Mouse (Mus musculus): Measurements from ENCODE around the gene Frmd4b. TPM values are rescaled to one million over a fixed set of nuclear protein-coding genes. Genes with fewer than 3 reads are reported as not detected.

The Frmd4b gene
- polyA plus RNA-seq, 1 experiment from 2014 or later, result 46.3 TPM

DNA sequence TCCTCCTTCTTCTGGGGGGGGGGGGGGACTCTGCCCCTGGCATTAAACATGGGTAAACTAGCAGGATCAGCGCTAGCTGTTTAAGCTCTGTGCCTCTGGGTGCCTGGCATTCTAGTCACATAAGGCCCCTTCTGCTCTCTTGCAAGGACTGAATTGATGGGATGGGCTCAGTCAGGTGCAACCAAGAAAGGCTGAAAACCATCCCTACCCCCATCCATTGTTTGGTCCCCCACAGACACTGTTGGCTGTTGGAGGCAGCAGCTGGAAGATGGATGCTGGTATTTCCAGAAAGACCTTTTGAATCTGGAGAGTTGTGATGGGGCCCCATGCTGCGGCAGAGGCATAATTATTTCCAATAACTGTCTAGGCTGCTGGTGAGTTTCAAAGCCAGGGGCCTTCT is 7.3 kb downstream of the Frmd4b start:
- H3K9me3 ChIP-seq, result no peaks in the 10 kb centered on the region; the same call in 1 of the 2 replicates
- H3K36me3 ChIP-seq, result peaks cover 7% of the 10 kb centered on the region; the same call in 1 of the 2 replicates
- H3K4me2 ChIP-seq (replicated peaks), result no peak overlapping the region
- H3K4me1 ChIP-seq, result peaks cover 45% of the 10 kb centered on the region
- H3K9ac ChIP-seq, result no peak overlapping the region
- ATAC-seq (ENCODE audit: low FRiP score, low read depth), result peak; percentile 84
- 29% methylated on average over 2 of the region's 2 CpGs for WGBS
- H3K4me3 ChIP-seq, result no peak overlapping the region
- no peak overlapping the region for H3K27ac ChIP-seq
- no peaks in the 10 kb centered on the region for H3K27me3 ChIP-seq (replicated peaks)

DNA sequence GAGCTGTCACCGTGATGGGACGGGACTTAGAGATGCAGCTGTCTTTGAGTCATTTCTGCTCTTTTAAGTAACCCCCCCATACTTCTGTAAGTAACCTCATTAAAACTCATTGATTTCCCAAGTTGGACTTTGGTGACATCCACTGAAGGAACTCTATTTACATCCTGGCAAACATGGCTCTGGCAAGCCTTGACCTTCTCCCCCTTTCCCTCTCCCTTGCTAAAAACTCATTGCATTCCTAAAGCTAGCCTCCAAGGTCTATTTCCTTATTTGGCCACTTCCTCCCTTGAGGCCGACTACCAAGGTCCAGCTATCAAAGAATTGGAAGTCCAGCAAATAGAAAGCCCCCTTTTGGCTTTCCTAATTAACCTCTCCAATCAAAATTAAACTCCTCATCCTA is 9.7 kb downstream of the Frmd4b start:
- H3K36me3 ChIP-seq, result peaks cover 7% of the 10 kb centered on the region; the same call in 1 of the 2 replicates
- no peak overlapping the region for H3K4me2 ChIP-seq (replicated peaks)
- no peak overlapping the region for H3K4me3 ChIP-seq
- peaks cover 52% of the 10 kb centered on the region for H3K4me1 ChIP-seq
- ATAC-seq (ENCODE audit: low FRiP score, low read depth), result no peak
- H3K27ac ChIP-seq, result no peak overlapping the region
- H3K9me3 ChIP-seq, result no peaks in the 10 kb centered on the region; the same call in 1 of the 2 replicates
- WGBS, result 53% methylated on average over 3 of the region's 3 CpGs
- no peak overlapping the region for H3K9ac ChIP-seq
- no peaks in the 10 kb centered on the region for H3K27me3 ChIP-seq (replicated peaks)

- Histone ChIP-seq H3K4me1 (peaks cover 13% of the 10 kb centered on the region; the same call in 1 of the 2 replicates), H3K27me3 (replicated peaks) (no peaks in the 10 kb centered on the region), H3K4me3 (no peak overlapping the region), H3K9me3 (no peaks in the 10 kb centered on the region), H3K36me3 (no peaks in the 10 kb centered on the region), H3K9ac (no peak overlapping the region), H3K27ac (no peak overlapping the region), H3K4me2 (replicated peaks) (no peak overlapping the region)
- no peak for ATAC-seq (ENCODE audit: low FRiP score, low read depth)
- WGBS, result 23% methylated on average over 3 of the region's 3 CpGs
Measured at GRCm38 (mm10) chr6:97595218-97595617, 22.1 kb downstream of the Frmd4b start.

DNA sequence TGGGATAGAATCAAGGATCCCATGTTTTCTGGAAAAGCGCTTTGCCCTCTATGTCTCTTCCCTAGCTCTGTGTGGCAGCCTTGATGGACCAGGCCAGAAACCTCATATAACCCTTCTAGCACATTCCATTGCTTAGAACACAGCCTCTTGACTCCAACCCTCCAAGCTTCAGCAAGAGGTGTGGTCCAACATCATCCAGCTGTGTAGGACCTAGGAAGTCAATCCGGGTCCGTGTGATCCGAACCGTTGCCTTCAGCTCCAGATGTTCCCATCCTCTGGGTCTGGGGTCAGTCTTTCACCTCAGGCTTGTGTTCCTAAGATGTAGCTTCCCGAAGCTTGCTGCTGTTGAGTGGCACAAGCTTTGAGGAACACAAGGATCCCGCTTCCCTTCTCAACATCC is 22.8 kb downstream of the Frmd4b start:
- no peak overlapping the region for H3K4me2 ChIP-seq (replicated peaks)
- peaks cover 15% of the 10 kb centered on the region; the same call in 1 of the 2 replicates for H3K4me1 ChIP-seq
- ATAC-seq (ENCODE audit: low FRiP score, low read depth), result no peak
- no peaks in the 10 kb centered on the region for H3K9me3 ChIP-seq
- no peak overlapping the region for H3K4me3 ChIP-seq
- H3K27me3 ChIP-seq (replicated peaks), result no peaks in the 10 kb centered on the region
- no peaks in the 10 kb centered on the region for H3K36me3 ChIP-seq
- no peak overlapping the region for H3K27ac ChIP-seq
- no peak overlapping the region for H3K9ac ChIP-seq
- 92% methylated on average over 7 of the region's 7 CpGs for WGBS

DNA sequence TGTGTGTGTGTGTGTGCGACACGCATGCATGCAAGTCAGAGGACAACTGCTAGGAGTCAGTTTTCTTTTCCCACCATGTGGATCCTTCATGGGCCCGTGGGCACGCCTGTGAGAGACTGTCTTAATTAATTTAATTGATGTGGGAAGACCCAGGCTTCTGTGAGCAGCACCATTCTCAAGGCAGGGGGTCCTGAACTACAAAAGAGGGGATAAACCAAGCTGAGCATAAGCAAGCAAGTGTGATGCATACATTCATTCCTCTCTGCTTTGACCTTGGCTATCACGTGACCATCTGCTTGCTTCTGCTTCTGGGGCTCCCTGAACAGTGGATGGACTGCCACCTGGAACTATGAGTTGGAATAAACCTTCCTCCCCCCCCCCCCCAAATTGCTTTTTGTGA is 27.1 kb downstream of the Frmd4b start:
- no peaks in the 10 kb centered on the region for H3K9me3 ChIP-seq
- no peak overlapping the region for H3K4me3 ChIP-seq
- H3K9ac ChIP-seq, result no peak overlapping the region
- no peak overlapping the region for H3K27ac ChIP-seq
- peaks cover 26% of the 10 kb centered on the region for H3K4me1 ChIP-seq
- H3K4me2 ChIP-seq (replicated peaks), result no peak overlapping the region
- peak; percentile 43; the same call in 1 of the 2 replicates for ATAC-seq (ENCODE audit: low FRiP score, low read depth)
- WGBS, result 41% methylated on average over 5 of the region's 5 CpGs
- no peaks in the 10 kb centered on the region for H3K36me3 ChIP-seq
- no peaks in the 10 kb centered on the region for H3K27me3 ChIP-seq (replicated peaks)

DNA sequence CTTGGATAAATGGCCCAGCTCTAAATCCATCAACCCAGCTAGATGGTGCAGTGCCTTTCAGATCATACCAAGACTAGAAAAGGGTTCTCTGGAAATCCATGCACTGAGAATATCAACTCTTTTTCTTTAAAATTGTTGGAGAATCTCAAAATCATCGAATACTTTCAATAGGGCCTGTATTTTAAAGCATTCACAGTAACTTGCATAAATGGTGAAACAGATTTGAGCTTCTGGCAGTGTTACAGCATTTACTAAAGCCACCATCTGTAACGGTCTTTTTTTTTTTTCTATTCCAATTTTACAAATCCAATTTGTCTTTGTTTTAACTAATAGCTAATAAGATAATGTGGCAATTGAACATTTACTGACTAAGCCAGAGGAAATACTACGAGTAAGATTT is 27.8 kb downstream of the Frmd4b start:
- Histone ChIP-seq H3K9ac (no peak overlapping the region), H3K4me1 (peaks cover 29% of the 10 kb centered on the region), H3K27me3 (replicated peaks) (no peaks in the 10 kb centered on the region), H3K27ac (no peak overlapping the region), H3K9me3 (no peaks in the 10 kb centered on the region), H3K4me2 (replicated peaks) (no peak overlapping the region), H3K36me3 (no peaks in the 10 kb centered on the region), H3K4me3 (no peak overlapping the region)
- no peak for ATAC-seq (ENCODE audit: low FRiP score, low read depth)
- WGBS, result 86% methylated on average over 3 of the region's 3 CpGs

DNA sequence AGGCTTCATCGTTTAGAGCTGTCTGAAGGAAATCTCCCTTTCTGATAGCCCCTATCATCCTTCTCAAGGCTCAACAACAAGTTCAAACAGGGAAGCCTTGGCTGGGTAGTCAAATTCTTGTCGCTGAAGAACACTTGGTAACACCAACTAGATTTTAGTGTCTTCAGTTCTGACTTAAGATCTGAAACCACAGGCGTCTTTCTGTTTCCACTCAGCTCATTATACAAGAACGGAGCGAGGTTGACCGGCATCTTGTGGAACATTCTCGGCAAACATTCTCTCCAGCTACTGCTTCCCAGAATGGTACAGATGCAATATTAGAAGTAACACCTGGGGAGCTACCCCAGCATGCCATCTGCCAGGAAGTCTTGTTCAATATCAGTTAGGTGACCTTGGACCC is 28.3 kb downstream of the Frmd4b start:
- no peaks in the 10 kb centered on the region for H3K9me3 ChIP-seq
- 87% methylated on average over 7 of the region's 7 CpGs for WGBS
- no peaks in the 10 kb centered on the region for H3K36me3 ChIP-seq
- no peak overlapping the region for H3K4me3 ChIP-seq
- H3K27me3 ChIP-seq (replicated peaks), result no peaks in the 10 kb centered on the region
- ATAC-seq (ENCODE audit: low FRiP score, low read depth), result no peak
- H3K27ac ChIP-seq, result no peak overlapping the region
- peaks cover 29% of the 10 kb centered on the region for H3K4me1 ChIP-seq
- no peak overlapping the region for H3K4me2 ChIP-seq (replicated peaks)
- H3K9ac ChIP-seq, result no peak overlapping the region

GRCm38 (mm10) chr6:97586606-97587005 is 30.7 kb downstream of the Frmd4b start:
- Histone ChIP-seq H3K4me1 (peaks cover 48% of the 10 kb centered on the region), H3K36me3 (no peaks in the 10 kb centered on the region), H3K27me3 (replicated peaks) (no peaks in the 10 kb centered on the region), H3K4me3 (no peak overlapping the region), H3K9ac (no peak overlapping the region), H3K4me2 (replicated peaks) (no peak overlapping the region), H3K9me3 (no peaks in the 10 kb centered on the region), H3K27ac (no peak overlapping the region; the same call in 1 of the 2 replicates)
- no peak for ATAC-seq (ENCODE audit: low FRiP score, low read depth)

GRCm38 (mm10) chr6:97586024-97586423 is 31.3 kb downstream of the Frmd4b start:
- Histone ChIP-seq H3K27ac (no peak overlapping the region), H3K27me3 (replicated peaks) (no peaks in the 10 kb centered on the region), H3K9ac (no peak overlapping the region), H3K4me2 (replicated peaks) (no peak overlapping the region), H3K9me3 (no peaks in the 10 kb centered on the region), H3K4me1 (peaks cover 48% of the 10 kb centered on the region), H3K36me3 (no peaks in the 10 kb centered on the region), H3K4me3 (no peak overlapping the region)
- WGBS, result 55% methylated on average over 8 of the region's 8 CpGs
- 0 out of 2 replicates have a peak, but pooled peaks have one; percentile 46 for ATAC-seq (ENCODE audit: low FRiP score, low read depth)

DNA sequence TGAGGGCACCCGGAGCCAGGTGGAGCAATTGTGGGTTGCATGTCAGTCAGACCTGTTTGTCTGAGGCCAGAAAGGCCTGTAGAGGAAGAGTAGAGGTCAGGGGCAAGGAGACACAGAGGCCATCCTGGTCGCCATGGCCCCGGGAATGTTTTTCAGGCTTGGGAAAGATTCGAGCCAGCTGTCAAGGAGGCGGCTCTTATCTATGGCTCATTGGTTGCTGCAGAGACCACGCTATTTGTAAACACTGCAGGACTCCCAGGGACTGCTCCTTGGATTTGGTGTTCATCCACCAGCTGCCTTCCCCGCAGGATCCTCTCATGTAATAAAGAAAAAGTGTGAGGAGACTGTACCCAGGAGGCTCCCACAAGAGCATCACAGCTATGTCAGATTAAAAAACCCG is 34.6 kb downstream of the Frmd4b start:
- Histone ChIP-seq H3K27me3 (replicated peaks) (no peaks in the 10 kb centered on the region), H3K4me1 (peaks cover 55% of the 10 kb centered on the region), H3K4me2 (replicated peaks) (no peak overlapping the region), H3K4me3 (no peak overlapping the region), H3K9ac (no peak overlapping the region), H3K27ac (no peak overlapping the region), H3K9me3 (no peaks in the 10 kb centered on the region), H3K36me3 (no peaks in the 10 kb centered on the region)
- no peak for ATAC-seq (ENCODE audit: low FRiP score, low read depth)
- 27% methylated on average over 8 of the region's 8 CpGs for WGBS

DNA sequence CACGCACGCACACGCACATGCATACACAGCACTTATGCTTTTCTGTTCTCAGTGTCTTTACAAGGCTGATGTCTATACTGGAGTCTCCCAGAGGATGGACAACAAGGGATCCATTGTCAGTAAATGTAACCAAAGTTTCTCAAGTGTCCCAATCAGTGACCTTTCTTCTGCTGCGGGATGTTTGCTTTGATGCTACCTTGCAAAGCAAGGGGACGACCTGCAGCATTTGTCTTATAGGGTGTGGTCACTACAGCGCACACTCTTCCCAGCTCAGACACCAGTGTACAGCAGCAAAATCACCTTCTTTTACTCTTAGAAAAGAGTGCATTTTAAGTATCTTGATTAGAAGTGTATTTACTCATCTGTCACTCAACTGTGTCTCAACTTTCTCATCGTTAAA is 35.4 kb downstream of the Frmd4b start:
- Histone ChIP-seq H3K36me3 (no peaks in the 10 kb centered on the region), H3K9ac (no peak overlapping the region), H3K4me3 (no peak overlapping the region), H3K9me3 (no peaks in the 10 kb centered on the region), H3K27ac (no peak overlapping the region), H3K4me2 (replicated peaks) (no peak overlapping the region), H3K27me3 (replicated peaks) (no peaks in the 10 kb centered on the region), H3K4me1 (peaks cover 61% of the 10 kb centered on the region)
- no peak for ATAC-seq (ENCODE audit: low FRiP score, low read depth)
- WGBS, result 85% methylated on average over 7 of the region's 7 CpGs

DNA sequence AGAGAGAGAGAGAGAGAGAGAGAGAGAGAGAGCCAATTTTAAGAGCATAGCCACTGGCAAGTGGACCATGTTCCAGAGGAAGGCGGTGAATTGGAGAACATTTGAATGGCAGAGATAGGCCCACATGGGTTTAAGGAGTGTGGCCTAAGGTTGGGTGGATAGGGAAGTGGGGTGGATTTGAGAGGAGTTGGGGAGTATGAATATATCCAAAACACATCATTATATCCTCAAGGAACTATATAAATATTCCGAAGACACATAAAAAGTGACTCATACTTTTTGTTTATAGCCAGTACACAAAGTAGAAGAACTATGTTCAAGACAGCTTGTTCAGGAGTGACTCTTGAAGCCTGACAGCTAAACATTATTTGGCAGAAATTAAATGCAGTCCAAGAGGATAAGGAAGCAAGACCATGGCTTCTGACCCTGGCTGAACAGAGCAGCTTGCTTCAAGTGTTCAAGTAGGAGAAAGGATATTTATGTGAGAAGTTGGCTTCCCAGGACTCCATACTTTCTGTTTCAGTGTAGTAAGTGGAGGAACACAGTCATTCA is 36.8 kb downstream of the Frmd4b start:
- Histone ChIP-seq H3K9me3 (no peaks in the 10 kb centered on the region), H3K4me1 (peaks cover 60% of the 10 kb centered on the region)

GRCm38 (mm10) chr6:97579704-97580103 is 37.6 kb downstream of the Frmd4b start:
- no peak overlapping the region for H3K9ac ChIP-seq
- H3K36me3 ChIP-seq, result no peaks in the 10 kb centered on the region
- no peak for ATAC-seq (ENCODE audit: low FRiP score, low read depth)
- no peaks in the 10 kb centered on the region for H3K27me3 ChIP-seq (replicated peaks)
- no peak overlapping the region for H3K4me2 ChIP-seq (replicated peaks)
- H3K9me3 ChIP-seq, result no peaks in the 10 kb centered on the region
- no peak overlapping the region for H3K27ac ChIP-seq
- WGBS, result 68% methylated on average over 4 of the region's 4 CpGs
- H3K4me3 ChIP-seq, result no peak overlapping the region
- H3K4me1 ChIP-seq, result peaks cover 55% of the 10 kb centered on the region

More for the DNA sequence above, 36.8 kb downstream of the Frmd4b start:
- no peaks in the 10 kb centered on the region for H3K36me3 ChIP-seq
- no peak overlapping the region for H3K27ac ChIP-seq
- no peak for ATAC-seq (ENCODE audit: low FRiP score, low read depth)
- H3K27me3 ChIP-seq (replicated peaks), result no peaks in the 10 kb centered on the region
- no peak overlapping the region for H3K4me3 ChIP-seq
- H3K4me2 ChIP-seq (replicated peaks), result no peak overlapping the region
- H3K9ac ChIP-seq, result no peak overlapping the region
- 97% methylated on average over 2 of the region's 2 CpGs for WGBS
